Mouse (Mus musculus) forebrain, embryonic 14.5 days (tissue): Measurements from ENCODE around the gene Gbx2. TPM values are rescaled to one million over a fixed set of nuclear protein-coding genes. Genes with fewer than 3 reads are reported as not detected.

Experiments
- ATAC-seq: fragments of 200-750 bp; cut with Nextera tagmentation; 2 replicates; pipeline ENCODE4 v1.8.0; 2017; ENCODE audit warnings: mild to moderate bottlenecking, moderate library complexity
- DNase-seq: peaks from one replicate; pipeline ENCODE4 v3.0.0-alpha.2; 2015; ENCODE audit warnings: low spot score
- H3K27ac ChIP-seq: fragments of 300-500 bp; sonication (generic); 2 replicates; pipeline ENCODE4 v1.5.1; 2014; ENCODE audit warnings: low read depth, mild to moderate bottlenecking, control low read depth, low read length, moderate library complexity
- H3K27me3 ChIP-seq: fragments of 300-500 bp; sonication (generic); replicated peaks from 2 replicates; pipeline ENCODE4 v1.6.1; 2014; ENCODE audit warnings: low read length, control low read depth, mixed read lengths; ENCODE audit not compliant: control insufficient read depth, insufficient read depth
- H3K36me3 ChIP-seq: fragments of 300-500 bp; sonication (generic); 2 replicates; pipeline ENCODE4 v1.6.1; 2014; ENCODE audit warnings: low read length, control low read depth; ENCODE audit not compliant: control insufficient read depth, insufficient read depth
- H3K4me1 ChIP-seq: fragments of 300-500 bp; sonication (generic); 2 replicates; pipeline ENCODE4 v1.6.1; 2014; ENCODE audit warnings: antibody characterized with exemption, low read length, control low read depth; ENCODE audit not compliant: control insufficient read depth, insufficient read depth
- H3K4me2 ChIP-seq: fragments of 300-500 bp; sonication (generic); 2 replicates; pipeline ENCODE4 v1.6.1; 2014; ENCODE audit warnings: mild to moderate bottlenecking, control low read depth, low read length
- H3K4me3 ChIP-seq: fragments of 300-500 bp; sonication (generic); 2 replicates; pipeline ENCODE4 v1.5.1; 2014; ENCODE audit warnings: low read depth, low read length, control low read depth
- H3K9ac ChIP-seq: fragments of 300-500 bp; sonication (generic); 2 replicates; pipeline ENCODE4 v1.6.1; 2014; ENCODE audit warnings: mild to moderate bottlenecking, low read length, control low read depth, moderate library complexity
- H3K9me3 ChIP-seq: fragments of 300-500 bp; sonication (generic); replicated peaks from 2 replicates; pipeline ENCODE4 v1.6.1; 2016; ENCODE audit warnings: low read length, control low read depth, mixed read lengths; ENCODE audit not compliant: control insufficient read depth
- WGBS: fragments of 180-500 bp; shearing (Covaris S2); extraction: QIAGEN DNeasy Blood & Tissue Kit; methylation state at CpG from one replicate; pipeline ENCODE4 v1.1.7; 2014; 5-methylcytosine and 5-hydroxymethylcytosine counted together
- polyA plus RNA-seq: library from polyadenylated mRNA; unstranded; fragments of >200 nt; fragmentation: Nextera tagmentation; extraction: Ambion mirVana; gene quantifications from 2 replicates; pipeline ENCODE4 v1.2.1, GENCODE M21; 2014

Gene Gbx2
- polyA plus RNA-seq, 1 experiment from 2014 or later, result 20.7 TPM

- Histone ChIP-seq H3K4me2 (no peak overlapping the region), H3K9me3 (no peaks in the 10 kb centered on the region), H3K27ac (no peak overlapping the region), H3K4me3 (no peak overlapping the region), H3K27me3 (no peaks in the 10 kb centered on the region), H3K4me1 (no peaks in the 10 kb centered on the region), H3K9ac (no peak overlapping the region), H3K36me3 (peaks cover 27% of the 10 kb centered on the region)
- ATAC-seq (no peak), DNase-seq (no peak)
- WGBS, result 33% methylated on average over 4 of the region's 4 CpGs
Observed at GRCm38 (mm10) chr1:89885696-89886095, 45.3 kb downstream of the Gbx2 start.

GRCm38 (mm10) chr1:89884335-89884734 is 46.6 kb downstream of the Gbx2 start:
- ATAC-seq (no peak), DNase-seq (no peak)
- Histone ChIP-seq H3K9me3 (no peaks in the 10 kb centered on the region), H3K36me3 (peaks cover 17% of the 10 kb centered on the region), H3K4me2 (no peak overlapping the region), H3K4me3 (no peak overlapping the region), H3K27me3 (no peaks in the 10 kb centered on the region), H3K9ac (no peak overlapping the region), H3K4me1 (no peaks in the 10 kb centered on the region), H3K27ac (no peak overlapping the region)
- WGBS, result 94% methylated on average over 8 of the region's 8 CpGs

GRCm38 (mm10) chr1:89880834-89881233 is 50.1 kb downstream of the Gbx2 start:
- Histone ChIP-seq H3K9ac (no peak overlapping the region), H3K27ac (no peak overlapping the region), H3K4me3 (no peak overlapping the region), H3K9me3 (no peaks in the 10 kb centered on the region), H3K4me1 (peaks cover 10% of the 10 kb centered on the region; the same call in 1 of the 2 replicates), H3K4me2 (no peak overlapping the region), H3K27me3 (0 out of 2 replicates have a peak, but pooled peaks cover 3% of the 10 kb centered on the region), H3K36me3 (no peaks in the 10 kb centered on the region)
- DNase-seq (no peak), ATAC-seq (no peak)
- 84% methylated on average over 10 of the region's 10 CpGs for WGBS

GRCm38 (mm10) chr1:89880193-89880592 is 50.8 kb downstream of the Gbx2 start:
- Histone ChIP-seq H3K9me3 (no peaks in the 10 kb centered on the region), H3K4me3 (no peak overlapping the region), H3K4me1 (peaks cover 10% of the 10 kb centered on the region; the same call in 1 of the 2 replicates), H3K36me3 (0 out of 2 replicates have a peak, but pooled peaks cover 2% of the 10 kb centered on the region), H3K9ac (no peak overlapping the region), H3K4me2 (no peak overlapping the region), H3K27me3 (0 out of 2 replicates have a peak, but pooled peaks cover 3% of the 10 kb centered on the region), H3K27ac (no peak overlapping the region)
- WGBS, result 34% methylated on average over 8 of the region's 8 CpGs
- DNase-seq (no peak), ATAC-seq (no peak)

- ATAC-seq (no peak), DNase-seq (no peak)
- H3K27me3 ChIP-seq, result 0 out of 2 replicates have a peak, but pooled peaks cover 3% of the 10 kb centered on the region
- H3K4me1 ChIP-seq, result peaks cover 10% of the 10 kb centered on the region; the same call in 1 of the 2 replicates
- H3K4me2 ChIP-seq, result no peak overlapping the region
- H3K9me3 ChIP-seq, result no peaks in the 10 kb centered on the region
- 87% methylated on average over 11 of the region's 11 CpGs for WGBS
- H3K9ac ChIP-seq, result no peak overlapping the region
- no peak overlapping the region for H3K27ac ChIP-seq
- 0 out of 2 replicates have a peak, but pooled peaks cover 2% of the 10 kb centered on the region for H3K36me3 ChIP-seq
- no peak overlapping the region for H3K4me3 ChIP-seq
Observed at GRCm38 (mm10) chr1:89878496-89878895, 52.5 kb downstream of the Gbx2 start.

Other genes with a start within 250 kb of the Gbx2 start
- 0.05 TPM in 1 of 2 replicates, not detected in the other for gene Asb18, start 83.5 kb upstream of the Gbx2 start, polyA plus RNA-seq
- 0.95 and 0.99 TPM in 2 replicates for gene Iqca, start 222.2 kb upstream of the Gbx2 start, polyA plus RNA-seq